Mouse (Mus musculus): Measurements from ENCODE around the gene Gtpbp1. TPM values are rescaled to one million over a fixed set of nuclear protein-coding genes. Genes with fewer than 3 reads are reported as not detected.
"Not testable (repeated sequence)": the region's sequence is repeated elsewhere in the genome, so short reads cannot be mapped to it uniquely, and the experiment has no call there.

Gtpbp1 gene
- 10 to 100 TPM; 27.2 to 43.1 (median 32.1) TPM for total RNA-seq (2022)

GRCm38 (mm10) chr15:79690426-79691022, at the start of gene Gtpbp1:
Gene Gtpbp1 (plus strand): TSS chr15:79690845.
- DNase-seq: peak; percentile 99

GRCm38 (mm10) chr15:79641135-79641817, 49.4 kb upstream of the Gtpbp1 start:
- no peak for DNase-seq

- DNase-seq: no peak
These were observed 45.2 kb upstream of the Gtpbp1 start for GRCm38 (mm10) chr15:79645483-79645882.

- no peak for DNase-seq
These were observed 42.5 kb upstream of the Gtpbp1 start for GRCm38 (mm10) chr15:79648130-79648529.

GRCm38 (mm10) chr15:79650569-79650968, 40.1 kb upstream of the Gtpbp1 start:
- DNase-seq: no peak

GRCm38 (mm10) chr15:79651481-79651880, 39.2 kb upstream of the Gtpbp1 start:
- DNase-seq: no peak

GRCm38 (mm10) chr15:79656451-79656850, 34.2 kb upstream of the Gtpbp1 start:
- DNase-seq: no peak

GRCm38 (mm10) chr15:79657837-79658530, 32.7 kb upstream of the Gtpbp1 start:
- DNase-seq: peak; percentile 70

GRCm38 (mm10) chr15:79658531-79659375, 31.9 kb upstream of the Gtpbp1 start, which contains the start of the genes Fam227a and Cby1:
Gene Fam227a (minus strand): TSS chr15:79658956.
Gene Cby1 (plus strand): TSS chr15:79659199.
- peak; percentile 89 for DNase-seq

- no peak for DNase-seq
These were observed 28.8 kb upstream of the Gtpbp1 start for GRCm38 (mm10) chr15:79661852-79662251.

- no peak for DNase-seq
These were observed 26.0 kb upstream of the Gtpbp1 start for GRCm38 (mm10) chr15:79664666-79665065.

- no peak for DNase-seq
These were observed 21.4 kb upstream of the Gtpbp1 start for GRCm38 (mm10) chr15:79669195-79669594.

GRCm38 (mm10) chr15:79670249-79670971, 20.2 kb upstream of the Gtpbp1 start, which contains the start of gene Tomm22:
Gene Tomm22 (plus strand): TSS chr15:79670861.
- DNase-seq: peak; percentile 84

- DNase-seq: no peak
These were observed 19.7 kb upstream of the Gtpbp1 start for GRCm38 (mm10) chr15:79670972-79671299.

GRCm38 (mm10) chr15:79671828-79672348, 18.8 kb upstream of the Gtpbp1 start:
- DNase-seq: not testable (repeated sequence)

GRCm38 (mm10) chr15:79677936-79678335, 12.7 kb upstream of the Gtpbp1 start:
- DNase-seq: no peak

- DNase-seq: no peak
These were observed 8.7 kb upstream of the Gtpbp1 start for GRCm38 (mm10) chr15:79681973-79682372.

GRCm38 (mm10) chr15:79683146-79683545, 7.5 kb upstream of the Gtpbp1 start:
- DNase-seq: no peak

GRCm38 (mm10) chr15:79683707-79684465, 6.8 kb upstream of the Gtpbp1 start:
- no peak for DNase-seq

GRCm38 (mm10) chr15:79684616-79685015, 6.0 kb upstream of the Gtpbp1 start:
- DNase-seq: no peak

GRCm38 (mm10) chr15:79685141-79685641, 5.5 kb upstream of the Gtpbp1 start:
- DNase-seq: no peak

Measured in adrenal gland, adult 8-10 months (tissue).